Mouse (Mus musculus) thymus, postnatal 0 days (tissue): ENCODE measurements around the gene Pgr15l. TPM values are rescaled to one million over a fixed set of nuclear protein-coding genes. Genes with fewer than 3 reads are reported as not detected.

Experiments
- DNase-seq: peaks from one replicate; pipeline ENCODE4 v3.0.0-alpha.2; 2015; ENCODE audit warnings: low spot score
- polyA plus RNA-seq: library from polyadenylated mRNA; unstranded; fragments of >200 nt; fragmentation: Nextera tagmentation; extraction: Ambion mirVana; gene quantifications from 2 replicates; pipeline ENCODE4 v1.2.1, GENCODE M21; 2015

Pgr15l gene
- not detected in 2 replicates for polyA plus RNA-seq

DNA sequence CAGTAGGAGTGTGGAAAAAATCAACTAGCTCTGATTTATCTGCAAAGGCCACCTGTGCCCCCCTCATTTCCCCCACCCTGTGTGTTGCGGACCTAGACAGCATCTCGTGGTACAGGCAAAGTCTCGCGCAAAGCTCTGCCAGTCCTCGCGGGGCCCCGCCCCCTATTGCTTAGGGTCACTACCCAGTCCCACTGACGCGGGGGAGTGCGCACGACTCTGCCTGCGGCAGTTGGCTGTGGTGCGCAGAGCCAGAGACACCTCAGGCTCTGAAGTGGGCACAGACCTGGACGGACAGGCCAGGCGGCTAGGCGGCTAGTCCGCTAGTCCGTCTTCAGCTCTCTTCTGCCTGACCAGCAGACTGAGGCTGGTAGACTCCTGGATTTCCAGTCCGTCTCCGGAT is at the start of gene Pgr15l:
TSS of gene Pgr15l (plus strand) at position 228 of the 400 bp plus-strand sequence.
- no peak for DNase-seq

DNA sequence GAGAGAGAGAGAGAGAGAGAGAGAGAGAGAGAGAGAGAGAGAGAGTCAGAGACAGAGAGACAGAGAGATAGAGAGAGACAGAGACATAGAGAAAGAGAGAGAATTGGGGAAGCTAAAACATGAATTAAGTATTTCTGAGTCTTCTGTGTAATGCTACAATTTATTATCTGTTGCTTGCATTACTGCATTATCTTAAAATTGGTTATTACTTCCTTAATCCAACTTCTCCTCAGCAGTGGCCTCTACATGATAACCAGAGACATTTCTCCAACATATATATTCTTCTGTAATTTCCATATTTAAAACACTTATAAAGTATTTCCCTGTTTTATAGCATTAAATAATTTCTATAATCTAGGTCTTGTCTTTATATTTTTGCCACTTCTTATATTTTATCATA is 44.9 kb upstream of the Pgr15l start:
- no peak for DNase-seq

DNA sequence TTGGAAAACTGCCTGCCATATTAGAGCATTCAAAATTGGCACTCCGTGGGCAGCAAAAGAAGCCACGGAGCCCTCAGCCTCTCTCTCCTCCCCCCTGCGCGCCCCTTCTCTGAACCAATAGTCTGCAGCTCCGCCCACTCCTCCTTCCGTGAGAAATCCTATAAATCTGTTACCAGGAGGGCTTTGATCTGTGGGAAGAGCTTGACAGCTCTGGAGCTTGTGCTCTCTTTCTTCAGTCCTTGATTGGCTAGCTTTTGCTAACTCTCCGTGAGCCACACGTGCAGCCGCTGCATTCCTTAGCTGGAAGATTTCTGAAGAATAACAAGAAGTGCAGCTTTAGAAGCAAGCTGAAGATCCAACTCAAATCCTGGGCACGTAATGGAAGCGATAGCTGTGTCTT is 2.6 kb upstream of the Pgr15l start:
- no peak for DNase-seq
